Mouse (Mus musculus): ENCODE measurements around the gene Gm20219.

- TF ChIP-seq CTCF (IDR thresholded peaks at IDR 0.05; ENCODE audit: borderline replicate concordance, control insufficient read depth, extremely low read depth, insufficient read depth, low read length, poor library complexity) (no peak), POLR2A (IDR thresholded peaks at IDR 0.05; ENCODE audit: control insufficient read depth, extremely low read depth, insufficient read depth, low read length, poor library complexity) (no peak)
Observed at GRCm38 (mm10) chr17:56570287-56570686, 16.1 kb upstream of the Gm20219 start.

Data from thymus, adult 2 months (tissue).